Mouse (Mus musculus) neural tube, embryonic 14.5 days (tissue): ENCODE measurements at regions not wholly inside any gene's neighbourhood (a gene's known extent, or its start where the extent isn't known, plus 50 kb on each side); places are given as distances from the start of the nearest gene placed in this dataset.

Experiments
- ATAC-seq: fragments of 200-750 bp; cut with Nextera tagmentation; 2 replicates; pipeline ENCODE4 v1.8.0; 2017; ENCODE audit warnings: low read depth, mild to moderate bottlenecking, moderate TSS enrichment, moderate library complexity
- H3K27ac ChIP-seq: fragments of 300-500 bp; sonication (generic); 2 replicates; pipeline ENCODE4 v1.5.1; 2014; ENCODE audit warnings: low read depth, mild to moderate bottlenecking, control low read depth, low read length, moderate library complexity, mixed read lengths
- H3K27me3 ChIP-seq: fragments of 300-500 bp; sonication (generic); 2 replicates; pipeline ENCODE4 v1.6.1; 2014; ENCODE audit warnings: low read length; ENCODE audit not compliant: control insufficient read depth, insufficient read depth
- H3K36me3 ChIP-seq: fragments of 300-500 bp; sonication (generic); 2 replicates; pipeline ENCODE4 v1.6.1; 2014; ENCODE audit warnings: low read length, mixed read lengths; ENCODE audit not compliant: control insufficient read depth, insufficient read depth
- H3K4me1 ChIP-seq: fragments of 300-500 bp; sonication (generic); 2 replicates; pipeline ENCODE4 v1.6.1; 2014; ENCODE audit warnings: low read length; ENCODE audit not compliant: control insufficient read depth, insufficient read depth
- H3K4me2 ChIP-seq: fragments of 300-500 bp; sonication (generic); 2 replicates; pipeline ENCODE4 v1.6.1; 2014; ENCODE audit warnings: mild to moderate bottlenecking, low read depth, low read length, control low read depth
- H3K4me3 ChIP-seq: fragments of 300-500 bp; sonication (generic); 2 replicates; pipeline ENCODE4 v1.5.1; 2014; ENCODE audit warnings: low read depth, low read length, control low read depth, mixed read lengths
- H3K9ac ChIP-seq: fragments of 300-500 bp; sonication (generic); replicated peaks from 2 replicates; pipeline ENCODE4 v1.6.1; 2014; ENCODE audit warnings: low read depth, mild to moderate bottlenecking, control low read depth, low read length, mixed read lengths
- H3K9me3 ChIP-seq: fragments of 300-500 bp; sonication (generic); 2 replicates; pipeline ENCODE4 v1.6.1; 2016; ENCODE audit warnings: low read length; ENCODE audit not compliant: control insufficient read depth
- WGBS: fragments of 180-500 bp; shearing (Covaris S2); extraction: QIAGEN DNeasy Blood & Tissue Kit; methylation state at CpG from one replicate; pipeline ENCODE4 v1.1.7; 2014; 5-methylcytosine and 5-hydroxymethylcytosine counted together

DNA sequence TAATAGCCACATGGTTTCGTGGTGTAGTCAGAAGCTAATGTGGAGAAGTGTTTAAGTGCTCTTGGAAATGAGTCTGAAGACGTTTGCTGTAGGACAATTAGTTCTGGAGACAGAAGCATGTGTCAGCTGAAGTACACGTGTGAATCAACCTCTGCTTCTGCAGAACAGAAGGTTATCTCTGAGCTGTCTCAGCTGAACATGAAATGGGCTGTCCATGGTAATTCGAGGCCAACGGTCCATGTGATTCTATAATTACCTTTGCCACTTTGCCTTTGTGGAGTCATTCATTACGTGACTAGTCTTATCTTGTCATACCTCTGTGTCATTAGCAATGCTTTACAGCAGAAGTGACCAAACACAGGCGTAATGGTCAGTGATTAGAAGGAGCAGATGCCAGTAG is 295.6 kb upstream of the Veph1 start:
- no peak for ATAC-seq
- Histone ChIP-seq H3K36me3 (no peaks in the 10 kb centered on the region), H3K27me3 (no peaks in the 10 kb centered on the region), H3K4me1 (no peaks in the 10 kb centered on the region), H3K27ac (no peak overlapping the region), H3K4me3 (no peak overlapping the region), H3K9me3 (no peaks in the 10 kb centered on the region), H3K9ac (no peak overlapping the region), H3K4me2 (no peak overlapping the region)
- 46% methylated on average over 7 of the region's 7 CpGs for WGBS

DNA sequence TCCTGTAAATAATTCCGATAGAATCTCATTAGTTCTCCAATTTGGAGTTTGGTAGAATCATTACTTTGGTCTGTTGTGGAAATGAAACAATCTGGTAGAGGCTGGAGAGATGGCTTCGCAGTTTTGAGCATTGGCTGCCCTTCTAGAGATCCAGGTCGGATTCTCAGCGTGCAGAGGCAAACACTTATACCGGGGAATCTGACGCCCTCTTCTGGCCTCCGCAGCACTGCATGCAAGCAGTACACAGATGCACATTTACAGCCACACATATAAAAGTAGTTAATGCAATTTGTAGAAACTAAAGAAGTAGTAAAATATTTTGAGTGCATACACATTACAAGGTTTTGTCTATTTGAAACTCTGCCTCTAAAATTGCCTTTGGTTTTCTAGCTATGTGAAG is 294.1 kb upstream of the Veph1 start:
- H3K9me3 ChIP-seq, result no peaks in the 10 kb centered on the region
- H3K27ac ChIP-seq, result no peak overlapping the region
- no peaks in the 10 kb centered on the region for H3K36me3 ChIP-seq
- no peaks in the 10 kb centered on the region for H3K27me3 ChIP-seq
- ATAC-seq, result no peak
- H3K4me3 ChIP-seq, result no peak overlapping the region
- H3K9ac ChIP-seq, result no peak overlapping the region
- 61% methylated on average over 7 of the region's 7 CpGs for WGBS
- H3K4me2 ChIP-seq, result no peak overlapping the region
- no peaks in the 10 kb centered on the region for H3K4me1 ChIP-seq

DNA sequence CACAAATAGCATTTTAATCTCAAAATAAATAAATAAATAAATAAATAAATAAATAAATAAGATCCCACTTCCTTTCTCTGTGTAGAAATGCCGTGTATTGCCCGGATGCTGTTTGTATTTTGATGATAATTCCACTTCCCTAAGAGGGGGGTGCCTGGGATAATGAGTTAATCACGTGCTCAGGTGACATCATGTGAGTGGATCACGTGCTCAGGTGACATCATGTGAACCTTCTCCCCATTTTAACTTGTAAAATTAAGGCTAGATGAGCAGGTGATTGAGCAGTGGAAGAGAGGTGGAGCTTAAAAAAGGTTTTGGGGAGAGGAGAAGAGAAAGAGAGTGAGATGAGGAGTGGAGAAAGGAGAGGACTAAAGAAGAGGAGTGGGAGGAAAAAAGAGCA is 292.8 kb upstream of the Veph1 start:
- no peak overlapping the region for H3K27ac ChIP-seq
- WGBS, result 86% methylated on average over 4 of the region's 4 CpGs
- ATAC-seq, result no peak

DNA sequence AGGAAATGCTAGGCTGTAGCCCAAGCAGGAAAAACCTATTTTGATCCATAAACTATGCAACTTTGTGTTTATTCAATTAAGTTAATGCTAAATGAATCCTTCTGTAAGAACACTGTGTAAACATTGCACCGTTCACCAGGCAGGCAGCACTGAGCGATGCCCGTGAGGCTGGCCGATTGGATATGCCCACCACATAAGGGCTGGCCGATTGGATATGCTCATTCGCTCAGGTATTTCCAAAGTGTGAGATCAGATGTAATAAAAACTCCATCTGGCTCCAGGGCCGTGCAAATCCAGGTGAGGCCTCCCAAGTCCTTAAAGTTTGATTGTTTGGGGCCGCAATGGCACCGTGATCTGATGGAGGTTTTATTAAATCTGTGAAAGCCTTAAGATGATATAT is 288.2 kb upstream of the Veph1 start:
- no peaks in the 10 kb centered on the region for H3K9me3 ChIP-seq
- 91% methylated on average over 9 of the region's 9 CpGs for WGBS
- no peaks in the 10 kb centered on the region for H3K36me3 ChIP-seq
- H3K4me3 ChIP-seq, result no peak overlapping the region
- H3K4me2 ChIP-seq, result no peak overlapping the region
- H3K4me1 ChIP-seq, result no peaks in the 10 kb centered on the region
- H3K27me3 ChIP-seq, result no peaks in the 10 kb centered on the region
- no peak for ATAC-seq
- H3K9ac ChIP-seq, result no peak overlapping the region
- no peak overlapping the region for H3K27ac ChIP-seq

More for the DNA sequence above, 292.8 kb upstream of the Veph1 start:
- Histone ChIP-seq H3K9me3 (no peaks in the 10 kb centered on the region), H3K9ac (no peak overlapping the region), H3K4me2 (no peak overlapping the region), H3K4me3 (no peak overlapping the region), H3K36me3 (no peaks in the 10 kb centered on the region), H3K27me3 (no peaks in the 10 kb centered on the region), H3K4me1 (no peaks in the 10 kb centered on the region)

DNA sequence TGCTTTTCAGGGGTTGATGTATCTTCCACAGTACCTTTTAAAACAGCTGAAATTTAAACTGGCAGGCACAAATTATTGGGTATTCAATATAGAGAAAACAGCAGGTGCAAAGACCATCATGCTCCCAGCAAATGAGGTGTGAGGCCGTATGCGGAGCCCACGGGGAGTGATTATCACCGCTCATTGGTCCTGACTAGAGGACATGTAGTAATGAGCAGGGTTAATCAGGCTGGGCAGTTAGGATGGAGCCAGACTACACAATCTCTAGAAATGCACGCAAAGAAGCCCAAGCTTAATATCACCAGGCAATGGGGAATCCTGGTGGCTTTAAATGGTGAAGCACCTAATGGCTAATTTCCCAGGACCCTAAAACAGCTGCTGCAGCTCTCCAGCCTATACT is 287.5 kb upstream of the Veph1 start:
- no peak overlapping the region for H3K9ac ChIP-seq
- H3K4me1 ChIP-seq, result no peaks in the 10 kb centered on the region
- H3K36me3 ChIP-seq, result no peaks in the 10 kb centered on the region
- WGBS, result 34% methylated on average over 5 of the region's 5 CpGs
- H3K4me2 ChIP-seq, result no peak overlapping the region
- no peaks in the 10 kb centered on the region for H3K9me3 ChIP-seq
- no peak overlapping the region for H3K4me3 ChIP-seq
- peak; percentile 51; the same call in 1 of the 2 replicates for ATAC-seq
- no peaks in the 10 kb centered on the region for H3K27me3 ChIP-seq
- H3K27ac ChIP-seq, result no peak overlapping the region

DNA sequence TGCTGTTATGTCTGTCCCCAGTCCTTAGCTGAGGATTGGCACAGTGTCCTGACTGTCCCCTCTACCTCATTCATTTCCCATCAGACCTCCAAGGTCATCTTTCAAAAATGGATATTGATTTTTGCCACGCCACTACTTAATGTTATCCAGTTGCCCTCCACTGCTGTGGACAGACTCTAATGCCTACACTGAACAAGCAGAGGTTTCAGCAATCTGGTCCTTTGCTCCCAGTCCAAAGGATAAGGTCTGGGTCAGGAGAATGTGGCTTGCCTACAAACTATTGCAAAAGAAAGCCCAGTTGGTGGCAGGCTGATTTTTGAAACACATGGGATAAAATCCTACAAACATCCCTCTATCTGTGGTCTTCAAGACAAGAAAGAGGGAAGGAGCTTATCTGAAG is 280.0 kb upstream of the Veph1 start:
- Histone ChIP-seq H3K36me3 (no peaks in the 10 kb centered on the region), H3K4me3 (no peak overlapping the region), H3K27me3 (no peaks in the 10 kb centered on the region), H3K9me3 (no peaks in the 10 kb centered on the region), H3K4me1 (no peaks in the 10 kb centered on the region), H3K4me2 (no peak overlapping the region), H3K9ac (no peak overlapping the region), H3K27ac (no peak overlapping the region)
- no peak for ATAC-seq
- 82% methylated on average over 1 of the region's 1 CpGs for WGBS

DNA sequence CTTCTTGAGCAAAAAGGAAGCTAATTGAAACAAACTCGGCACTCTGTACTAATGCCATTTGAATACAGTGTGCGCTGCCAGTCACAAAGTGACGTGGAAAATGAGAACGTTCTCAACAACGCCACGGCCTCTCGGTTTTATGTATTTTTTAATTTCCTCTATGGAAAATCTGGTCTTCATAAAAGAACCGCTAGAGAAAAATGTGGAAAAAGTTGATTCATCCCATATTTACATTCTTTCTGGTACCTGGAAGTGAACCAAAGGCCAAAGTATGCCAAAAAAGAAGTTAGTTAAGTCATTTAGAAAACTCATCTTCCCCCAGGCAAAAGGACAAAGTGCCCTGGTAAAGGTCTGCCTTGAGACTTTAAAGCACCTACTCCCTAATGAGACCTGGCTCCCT is 277.7 kb upstream of the Veph1 start:
- no peaks in the 10 kb centered on the region for H3K4me1 ChIP-seq
- no peak overlapping the region for H3K9ac ChIP-seq
- no peaks in the 10 kb centered on the region for H3K27me3 ChIP-seq
- no peak overlapping the region for H3K4me3 ChIP-seq
- H3K9me3 ChIP-seq, result no peaks in the 10 kb centered on the region
- no peak for ATAC-seq
- no peaks in the 10 kb centered on the region for H3K36me3 ChIP-seq
- 76% methylated on average over 8 of the region's 8 CpGs for WGBS
- H3K27ac ChIP-seq, result no peak overlapping the region
- no peak overlapping the region for H3K4me2 ChIP-seq

DNA sequence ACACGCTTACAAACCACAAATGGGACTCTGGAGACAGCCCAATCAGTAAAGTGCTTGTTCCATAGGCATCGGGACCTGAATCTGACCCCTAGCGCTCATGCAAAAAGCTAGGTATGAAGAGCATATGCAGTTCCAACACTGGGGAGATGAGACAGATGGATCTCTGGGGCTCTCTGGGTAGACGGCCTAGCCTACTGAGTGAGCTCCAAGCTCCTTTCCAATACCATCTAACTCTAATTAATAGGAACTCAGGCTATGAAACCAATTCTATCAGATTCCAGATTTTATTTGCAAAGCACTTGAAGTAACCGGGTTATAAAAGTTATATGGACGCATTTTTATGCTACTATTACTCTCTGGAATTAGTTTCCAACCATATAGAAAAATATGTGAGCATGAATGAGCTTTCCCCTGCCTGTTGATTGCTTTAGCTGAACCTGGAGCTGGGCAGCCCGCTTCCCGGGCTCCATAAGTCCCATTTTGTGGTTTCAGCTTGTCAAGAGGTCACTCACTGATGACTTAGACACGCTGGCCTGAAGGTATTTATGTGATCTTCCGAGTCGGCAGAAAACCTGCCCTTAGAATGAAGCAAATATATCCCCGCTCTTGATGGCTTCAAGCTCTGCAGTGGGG is 276.4 kb upstream of the Veph1 start:
- WGBS, result 86% methylated on average over 12 of the region's 12 CpGs
- Histone ChIP-seq H3K9ac (no peak overlapping the region), H3K4me3 (no peak overlapping the region), H3K9me3 (no peaks in the 10 kb centered on the region; the same call in 1 of the 2 replicates), H3K36me3 (no peaks in the 10 kb centered on the region), H3K4me2 (no peak overlapping the region), H3K4me1 (no peaks in the 10 kb centered on the region), H3K27me3 (no peaks in the 10 kb centered on the region), H3K27ac (no peak overlapping the region)
- ATAC-seq, result no peak

DNA sequence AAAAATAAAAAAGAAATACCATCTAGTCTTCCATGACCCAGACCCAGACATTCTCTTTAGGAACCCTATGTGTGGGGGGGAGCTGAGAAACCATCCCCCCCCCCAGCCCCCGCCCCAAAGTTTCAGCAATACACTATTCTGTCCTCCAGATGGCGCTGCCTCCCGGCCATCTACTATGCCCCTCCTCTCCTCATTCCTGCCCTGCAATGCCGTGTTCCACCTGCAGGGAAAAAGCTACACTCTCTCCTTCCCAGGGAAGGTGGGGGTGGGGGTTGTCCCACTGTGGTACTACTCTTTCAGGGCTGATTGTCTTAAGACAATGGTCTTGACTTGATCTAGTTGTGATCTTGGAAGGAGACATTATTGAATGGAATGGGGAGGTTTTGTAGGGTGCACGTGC is 273.7 kb upstream of the Veph1 start:
- H3K9me3 ChIP-seq, result no peaks in the 10 kb centered on the region; the same call in 1 of the 2 replicates
- no peaks in the 10 kb centered on the region for H3K4me1 ChIP-seq
- ATAC-seq, result no peak
- H3K27me3 ChIP-seq, result no peaks in the 10 kb centered on the region
- no peaks in the 10 kb centered on the region for H3K36me3 ChIP-seq
- no peak overlapping the region for H3K9ac ChIP-seq
- no peak overlapping the region for H3K4me3 ChIP-seq
- H3K27ac ChIP-seq, result no peak overlapping the region
- WGBS, result 74% methylated on average over 5 of the region's 5 CpGs
- no peak overlapping the region for H3K4me2 ChIP-seq
